8 mouse cellular contexts compared by ENCODE assay signal in the genomic region with DNA sequence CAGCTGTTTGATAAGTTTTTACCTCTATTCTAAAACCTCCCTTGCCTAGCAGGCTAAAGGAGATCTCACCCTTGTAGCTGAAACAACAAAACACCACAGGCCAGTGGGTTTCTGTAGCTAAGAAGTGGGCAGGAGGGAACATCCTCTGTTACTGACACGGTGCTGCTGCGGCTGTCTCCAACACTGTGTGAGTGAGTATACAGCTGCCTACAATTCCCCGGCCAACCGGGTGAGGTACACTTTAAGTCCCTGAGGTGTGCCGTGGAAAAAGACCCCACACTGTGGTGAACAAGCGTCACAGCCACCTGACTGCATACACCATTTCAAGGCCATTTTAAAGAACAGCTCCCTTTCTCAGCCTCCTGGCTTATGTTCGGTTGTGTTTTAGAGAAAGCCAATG.
DNase-seq lines count a peak whose midpoint lies in the region; ATAC-seq and TF ChIP-seq lines count a peak whose summit lies in the region.
"Had no signal": no experiment of that assay in that cellular context is flagged by ENCODE, and none has a peak within 500 bp of the region (broad histone marks: within the 10 kb centered on the region; RNA-seq: fewer than 3 reads in every experiment).

No protein-coding gene starts in this region.

- H3K27ac ChIP-seq in lung, embryonic 15.5 days = peak overlapping the region; percentile 63
- H3K27ac ChIP-seq in embryonic facial prominence, embryonic 12.5 days = peak overlapping the region; percentile 84
- peak overlapping the region; percentile 57 for H3K27ac ChIP-seq in intestine, embryonic 16.5 days (ENCODE audit: low read length)
- H3K27ac ChIP-seq in midbrain, postnatal 0 days (ENCODE audit: low read depth, low read length) = peak overlapping the region; percentile 60

- H3K4me3 ChIP-seq in lung, embryonic 15.5 days = no peak overlapping the region
- H3K4me3 ChIP-seq in embryonic facial prominence, embryonic 12.5 days = no peak overlapping the region
- no peak overlapping the region for H3K4me3 ChIP-seq in intestine, embryonic 16.5 days (ENCODE audit: low read length)
- no peak overlapping the region for H3K4me3 ChIP-seq in midbrain, postnatal 0 days (ENCODE audit: low read depth, low read length)
- H3K4me3 ChIP-seq: megakaryocyte, embryonic 14.5 days had no signal

- H3K9ac ChIP-seq in lung, embryonic 15.5 days = no peak overlapping the region
- 0 out of 2 replicates have a peak overlapping the region, but pooled peaks have one; percentile 19 for H3K9ac ChIP-seq in embryonic facial prominence, embryonic 12.5 days
- no peak overlapping the region for H3K9ac ChIP-seq in intestine, embryonic 16.5 days (ENCODE audit: low read depth, low read length)
- H3K9ac ChIP-seq in midbrain, postnatal 0 days (replicated peaks; ENCODE audit: low read length, poor library complexity, severe bottlenecking) = no peak overlapping the region

- no peaks in the 10 kb centered on the region for H3K9me3 ChIP-seq in lung, embryonic 15.5 days
- no peaks in the 10 kb centered on the region for H3K9me3 ChIP-seq in embryonic facial prominence, embryonic 12.5 days
- H3K9me3 ChIP-seq in intestine, embryonic 16.5 days (ENCODE audit: control insufficient read depth, low read length) = no peaks in the 10 kb centered on the region
- H3K9me3 ChIP-seq in midbrain, postnatal 0 days (ENCODE audit: low read length) = no peaks in the 10 kb centered on the region

- no peaks in the 10 kb centered on the region for H3K36me3 ChIP-seq in lung, embryonic 15.5 days
- H3K36me3 ChIP-seq in embryonic facial prominence, embryonic 12.5 days = no peaks in the 10 kb centered on the region
- H3K36me3 ChIP-seq in intestine, embryonic 16.5 days (ENCODE audit: control insufficient read depth, insufficient read depth, low read length) = no peaks in the 10 kb centered on the region
- H3K36me3 ChIP-seq in midbrain, postnatal 0 days (ENCODE audit: insufficient read depth, low read length) = no peaks in the 10 kb centered on the region

- peak; percentile 33 for TF ChIP-seq CTCF in midbrain, postnatal 0 days (IDR thresholded peaks at IDR 0.05)

- H3K4me1 ChIP-seq in lung, embryonic 15.5 days = peaks cover 13% of the 10 kb centered on the region; the same call in 1 of the 2 replicates
- H3K4me1 ChIP-seq in embryonic facial prominence, embryonic 12.5 days = peaks cover 13% of the 10 kb centered on the region
- peaks cover 11% of the 10 kb centered on the region for H3K4me1 ChIP-seq in intestine, embryonic 16.5 days (ENCODE audit: control insufficient read depth, insufficient read depth, low read length)
- peaks cover 6% of the 10 kb centered on the region; the same call in 1 of the 2 replicates for H3K4me1 ChIP-seq in midbrain, postnatal 0 days (ENCODE audit: insufficient read depth, low read length)

- intact Hi-C loops in gastrocnemius, postnatal 36 days (cut with DNase I) = no loop called here

- DNase-seq in lung, adult 18-20 months = no peak
- DNase-seq in midbrain, postnatal 0 days (ENCODE audit: low spot score) = peak; percentile 57
- DNase-seq in gastrocnemius, postnatal 36 days = no peak
- no peak for DNase-seq in cerebellum, adult 11-12 months

- H3K27me3 ChIP-seq in lung, embryonic 15.5 days = no peaks in the 10 kb centered on the region
- H3K27me3 ChIP-seq in embryonic facial prominence, embryonic 12.5 days = no peaks in the 10 kb centered on the region
- no peaks in the 10 kb centered on the region for H3K27me3 ChIP-seq in intestine, embryonic 16.5 days (replicated peaks; ENCODE audit: control insufficient read depth, insufficient read depth, low read length)
- no peaks in the 10 kb centered on the region for H3K27me3 ChIP-seq in midbrain, postnatal 0 days (ENCODE audit: insufficient read depth, low read length)
- H3K27me3 ChIP-seq: megakaryocyte, embryonic 14.5 days had no signal

- WGBS in lung, embryonic 15.5 days = 34% methylated on average over 7 of the region's 7 CpGs
- 15% methylated on average over 7 of the region's 7 CpGs for WGBS in embryonic facial prominence, embryonic 12.5 days
- 34% methylated on average over 7 of the region's 7 CpGs for WGBS in intestine, embryonic 16.5 days
- 13% methylated on average over 7 of the region's 7 CpGs for WGBS in midbrain, postnatal 0 days

- peak; percentile 72; the same call in 1 of the 2 replicates for ATAC-seq in lung, embryonic 15.5 days (ENCODE audit: borderline replicate concordance, extremely low read depth, low FRiP score, low TSS enrichment)
- ATAC-seq in embryonic facial prominence, embryonic 12.5 days (ENCODE audit: insufficient number of reproducible peaks, insufficient read depth, low FRiP score, low TSS enrichment) = 0 out of 2 replicates have a peak, but pooled peaks have one; percentile 52
- peak; percentile 73 for ATAC-seq in intestine, embryonic 16.5 days
- ATAC-seq in midbrain, postnatal 0 days (ENCODE audit: low FRiP score) = peak; percentile 60

- no peak overlapping the region; the same call in 1 of the 2 replicates for H3K4me2 ChIP-seq in lung, embryonic 15.5 days
- peak overlapping the region; percentile 19; the same call in 1 of the 2 replicates for H3K4me2 ChIP-seq in embryonic facial prominence, embryonic 12.5 days (replicated peaks)
- H3K4me2 ChIP-seq in intestine, embryonic 16.5 days (ENCODE audit: low read depth, low read length) = no peak overlapping the region
- no peak overlapping the region for H3K4me2 ChIP-seq in midbrain, postnatal 0 days (ENCODE audit: low read depth, low read length, poor library complexity, severe bottlenecking)
